Mouse (Mus musculus): ENCODE results near the gene Lrrn3. TPM values are rescaled to one million over a fixed set of nuclear protein-coding genes. Genes with fewer than 3 reads are reported as not detected.

The Lrrn3 gene
- 0.32 to 6.4 TPM (median 1.7 TPM) in 3 replicates for total RNA-seq (2017)

DNA sequence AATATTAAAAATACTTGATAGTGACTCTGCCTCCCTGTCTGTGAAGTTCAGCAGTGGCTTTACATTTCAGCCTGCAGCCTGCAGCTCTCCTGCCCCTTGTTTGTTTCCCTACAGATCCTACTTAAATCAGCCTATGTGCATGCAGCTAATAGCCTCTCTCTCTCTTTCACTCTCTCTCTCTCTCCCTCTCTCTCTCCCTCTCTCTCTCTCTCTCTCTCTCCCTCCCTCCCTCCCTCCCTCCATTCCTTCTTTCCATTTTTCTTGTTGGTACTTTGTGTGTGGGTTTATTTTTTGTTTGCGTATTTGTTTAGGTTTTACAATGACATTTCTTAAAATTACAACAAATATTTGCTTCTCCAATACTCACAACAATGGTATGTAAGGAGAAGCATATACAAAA lies at the start of gene Lrrn3:
TSS of gene Lrrn3 (minus strand) at position 101 of the 400 bp plus-strand sequence.
- ATAC-seq (replicated peaks; ENCODE audit: insufficient number of reproducible peaks, low FRiP score, low TSS enrichment, poor library complexity, severe bottlenecking) = no peak

DNA sequence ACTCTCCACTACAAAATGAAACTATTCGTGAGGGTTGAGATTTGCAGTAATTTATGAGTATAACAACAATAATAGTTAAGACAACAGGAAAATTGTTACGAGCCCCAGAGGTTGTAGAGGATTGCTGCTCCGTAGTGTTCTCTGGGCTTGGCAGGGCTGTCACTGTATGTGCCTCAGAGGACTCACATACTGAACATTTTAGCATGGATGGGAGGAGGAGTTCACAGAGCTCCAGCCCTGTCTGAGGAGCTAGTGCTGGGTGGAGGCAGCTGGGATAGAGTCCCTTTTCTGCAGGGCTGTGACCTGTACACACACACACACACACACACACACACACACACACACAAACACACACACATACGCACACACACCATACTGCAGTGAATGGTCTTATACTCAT lies 42.2 kb upstream of the Lrrn3 start:
- no peak for ATAC-seq (replicated peaks; ENCODE audit: insufficient number of reproducible peaks, low FRiP score, low TSS enrichment, poor library complexity, severe bottlenecking)

DNA sequence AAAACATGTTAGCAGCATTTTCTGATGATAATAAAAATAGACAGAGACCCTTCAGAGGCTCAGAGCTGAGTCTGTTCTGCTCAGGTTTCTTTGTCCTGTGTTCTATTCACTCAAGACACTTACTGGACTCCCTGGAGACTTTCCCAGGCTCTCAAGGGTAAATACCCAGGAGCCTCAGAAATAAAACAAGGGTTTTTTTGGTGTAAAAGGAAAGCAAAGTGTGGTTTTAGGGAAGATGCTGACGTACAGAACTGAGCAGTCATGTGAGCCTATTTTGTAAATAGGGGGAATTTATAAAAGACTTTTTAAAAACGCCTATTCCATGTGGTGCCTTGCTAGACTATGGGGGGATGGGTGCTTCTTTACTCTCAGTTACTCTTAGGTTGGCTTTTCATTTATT lies 40.5 kb upstream of the Lrrn3 start:
- no peak for ATAC-seq (replicated peaks; ENCODE audit: insufficient number of reproducible peaks, low FRiP score, low TSS enrichment, poor library complexity, severe bottlenecking)

DNA sequence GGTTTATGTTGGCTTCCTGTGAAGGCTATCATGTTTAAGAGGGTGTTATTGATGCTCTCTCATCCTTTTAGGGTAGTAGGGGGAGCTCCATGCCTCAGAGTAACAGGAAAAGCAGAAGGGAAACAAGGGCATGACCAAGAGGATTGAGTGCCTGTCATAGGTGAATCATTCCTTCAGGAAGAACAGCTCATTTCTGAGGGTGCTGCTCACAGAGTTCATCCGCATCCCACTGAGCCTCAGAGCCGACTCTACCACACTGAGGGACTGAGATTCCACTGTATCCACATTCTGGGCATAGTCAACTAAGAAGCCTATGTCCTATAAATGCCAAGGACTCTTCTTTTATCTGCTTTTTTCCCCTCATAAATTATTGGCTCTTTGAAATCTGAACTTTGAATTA lies 35.4 kb upstream of the Lrrn3 start:
- ATAC-seq (replicated peaks; ENCODE audit: insufficient number of reproducible peaks, low FRiP score, low TSS enrichment, poor library complexity, severe bottlenecking) = no peak

DNA sequence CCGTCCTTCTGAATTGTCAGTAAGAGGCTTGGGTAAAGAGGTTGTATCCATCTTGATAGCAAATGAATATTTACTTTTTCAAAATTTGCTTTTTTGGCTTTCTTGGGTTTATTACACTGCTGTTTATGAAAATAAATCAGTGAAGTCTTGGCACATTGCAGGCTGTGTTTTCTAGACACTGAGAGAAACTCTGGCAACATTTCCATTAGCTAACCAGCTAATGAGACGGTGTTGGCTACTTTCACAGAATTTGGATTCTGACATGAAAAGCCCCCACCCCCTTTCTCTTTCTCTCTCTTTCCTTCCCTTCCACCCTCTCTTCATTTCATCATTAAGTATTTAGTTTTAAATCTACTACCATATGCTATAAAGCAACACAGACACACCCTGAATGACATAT lies 34.1 kb upstream of the Lrrn3 start:
- ATAC-seq (replicated peaks; ENCODE audit: insufficient number of reproducible peaks, low FRiP score, low TSS enrichment, poor library complexity, severe bottlenecking) = no peak

DNA sequence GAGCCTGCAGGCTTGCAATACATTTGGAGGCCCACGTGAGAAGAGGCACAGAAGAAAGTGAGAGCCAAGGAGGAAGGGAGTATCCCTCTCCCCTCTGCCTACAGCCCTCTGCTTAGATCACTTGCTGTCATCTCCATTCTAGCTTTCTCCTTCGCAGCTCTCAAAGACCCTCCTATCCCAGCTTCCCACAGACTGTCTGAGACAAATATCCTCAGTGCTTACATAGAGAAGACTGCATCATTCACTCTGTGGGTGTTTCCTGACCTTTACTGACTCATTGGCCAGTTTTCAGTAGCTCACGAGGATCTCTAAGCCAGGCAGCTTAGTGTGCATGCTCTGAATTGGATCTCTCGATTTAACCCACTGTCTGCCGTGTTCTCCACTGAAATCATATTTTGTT lies 32.7 kb upstream of the Lrrn3 start:
- ATAC-seq (replicated peaks; ENCODE audit: insufficient number of reproducible peaks, low FRiP score, low TSS enrichment, poor library complexity, severe bottlenecking) = no peak

DNA sequence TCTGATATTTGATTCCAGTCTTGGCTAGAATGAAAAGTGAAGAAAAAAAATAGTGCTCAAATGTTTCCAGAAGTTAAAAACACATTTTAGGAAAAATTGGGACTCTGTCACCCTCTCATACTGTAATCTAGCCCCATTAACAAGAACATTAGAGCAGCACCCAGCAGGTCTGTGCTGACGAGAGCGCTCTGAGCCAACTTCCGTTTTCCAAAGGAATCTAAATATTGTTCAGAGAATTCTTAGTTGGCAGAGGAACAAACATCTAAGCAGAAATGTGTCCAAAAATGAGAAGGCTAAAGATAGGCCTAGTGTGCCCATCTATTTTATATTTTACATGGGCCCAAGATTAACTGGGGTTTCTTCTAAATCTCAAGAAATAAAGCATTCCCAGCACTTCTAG lies 24.4 kb upstream of the Lrrn3 start:
- ATAC-seq (replicated peaks; ENCODE audit: insufficient number of reproducible peaks, low FRiP score, low TSS enrichment, poor library complexity, severe bottlenecking) = no peak

DNA sequence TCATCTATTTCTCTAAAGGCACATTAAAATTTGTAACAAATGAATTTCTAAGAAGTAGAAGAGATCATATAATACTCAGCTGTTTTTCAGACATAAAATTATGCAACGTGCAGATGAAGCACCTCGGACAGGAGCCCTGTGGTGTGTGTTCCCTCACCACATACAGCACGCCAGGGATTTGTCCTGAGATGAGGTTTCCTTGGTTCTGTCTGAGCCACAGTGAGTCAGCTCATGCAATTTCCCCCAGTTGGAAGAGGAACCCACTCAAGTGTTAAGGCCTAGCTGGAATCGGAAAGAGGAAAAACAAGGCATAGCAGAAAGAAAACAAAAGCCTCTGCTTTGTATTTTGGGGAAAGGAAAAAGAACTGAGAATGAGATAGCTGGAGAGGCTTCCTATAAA lies 22.4 kb upstream of the Lrrn3 start:
- no peak for ATAC-seq (replicated peaks; ENCODE audit: insufficient number of reproducible peaks, low FRiP score, low TSS enrichment, poor library complexity, severe bottlenecking)

DNA sequence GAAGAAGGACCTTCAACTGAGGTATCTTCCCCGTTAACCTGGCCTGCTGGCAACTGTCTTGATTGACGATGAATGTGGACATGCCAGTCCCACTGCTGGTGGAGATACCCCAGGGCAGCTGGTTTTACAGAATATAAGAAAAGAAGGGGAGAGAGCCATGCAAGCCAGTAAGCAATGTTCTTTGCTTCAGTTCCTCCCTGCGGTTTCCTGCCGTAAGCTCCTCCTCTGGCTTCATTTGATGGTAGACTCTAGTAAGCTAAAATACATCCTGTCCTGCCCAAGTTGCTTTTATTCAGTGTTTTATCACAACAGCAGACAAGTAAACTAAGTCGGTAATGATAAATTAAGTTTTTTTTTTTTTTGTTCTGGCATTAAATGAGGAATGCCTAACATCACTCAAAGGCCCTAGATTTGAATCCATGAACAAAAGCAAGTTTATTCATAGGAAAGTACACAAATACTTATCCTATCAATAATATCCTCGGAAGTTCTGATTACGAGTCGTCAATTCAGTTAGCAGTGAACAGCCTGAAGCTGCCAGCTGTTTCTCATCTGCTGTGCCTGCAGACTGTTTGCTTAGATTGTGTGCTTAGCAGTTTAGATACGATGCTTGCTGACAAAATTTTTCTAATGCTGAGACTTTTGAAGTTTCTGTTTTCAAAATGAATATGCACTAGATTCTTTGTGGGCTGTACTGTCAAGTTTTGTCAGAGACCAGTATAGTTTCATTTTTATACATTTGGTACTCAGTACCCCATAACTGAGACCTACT lies 14.0 kb upstream of the Lrrn3 start:
- no peak for ATAC-seq (replicated peaks; ENCODE audit: insufficient number of reproducible peaks, low FRiP score, low TSS enrichment, poor library complexity, severe bottlenecking)

DNA sequence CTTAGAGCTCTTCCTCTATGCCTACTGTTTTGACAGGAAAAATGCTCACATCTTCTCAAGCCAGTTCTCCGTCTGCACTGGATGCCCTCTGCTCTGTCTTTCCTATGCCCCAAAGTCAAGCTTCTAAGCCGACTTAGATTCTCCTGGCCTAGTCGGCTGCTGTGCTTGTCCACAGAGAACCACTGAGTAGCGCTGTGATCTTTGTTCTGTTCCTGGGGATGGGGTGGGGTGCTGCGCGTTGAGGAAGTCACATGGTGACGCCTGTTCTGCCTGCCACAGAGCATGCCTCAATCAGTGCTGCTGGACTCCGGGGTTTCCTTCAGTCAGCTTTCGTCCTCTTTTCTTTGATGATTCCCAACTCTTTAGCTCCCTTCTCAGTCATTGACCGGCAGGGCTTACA lies 8.4 kb upstream of the Lrrn3 start:
- ATAC-seq (replicated peaks; ENCODE audit: insufficient number of reproducible peaks, low FRiP score, low TSS enrichment, poor library complexity, severe bottlenecking) = no peak

DNA sequence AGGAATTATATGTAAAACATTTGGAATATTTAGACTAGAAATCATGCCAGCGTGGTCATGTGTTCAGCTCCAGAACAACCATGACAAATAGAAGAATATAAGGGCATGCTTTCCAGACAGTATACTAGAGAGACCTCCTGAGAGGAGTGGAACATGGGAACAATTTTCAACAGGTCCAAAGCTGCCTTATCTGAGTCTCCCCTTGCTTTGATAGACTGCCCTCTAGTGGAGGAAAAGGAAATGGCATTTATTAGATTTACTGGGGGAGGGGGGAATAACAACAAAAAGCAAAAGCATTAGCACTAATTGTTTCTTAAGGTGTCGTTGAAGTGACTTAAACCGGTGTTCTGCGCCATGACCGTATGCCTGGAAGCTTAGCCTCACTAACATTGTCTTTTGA lies 774 bp upstream of the Lrrn3 start:
- ATAC-seq (replicated peaks; ENCODE audit: insufficient number of reproducible peaks, low FRiP score, low TSS enrichment, poor library complexity, severe bottlenecking) = no peak

DNA sequence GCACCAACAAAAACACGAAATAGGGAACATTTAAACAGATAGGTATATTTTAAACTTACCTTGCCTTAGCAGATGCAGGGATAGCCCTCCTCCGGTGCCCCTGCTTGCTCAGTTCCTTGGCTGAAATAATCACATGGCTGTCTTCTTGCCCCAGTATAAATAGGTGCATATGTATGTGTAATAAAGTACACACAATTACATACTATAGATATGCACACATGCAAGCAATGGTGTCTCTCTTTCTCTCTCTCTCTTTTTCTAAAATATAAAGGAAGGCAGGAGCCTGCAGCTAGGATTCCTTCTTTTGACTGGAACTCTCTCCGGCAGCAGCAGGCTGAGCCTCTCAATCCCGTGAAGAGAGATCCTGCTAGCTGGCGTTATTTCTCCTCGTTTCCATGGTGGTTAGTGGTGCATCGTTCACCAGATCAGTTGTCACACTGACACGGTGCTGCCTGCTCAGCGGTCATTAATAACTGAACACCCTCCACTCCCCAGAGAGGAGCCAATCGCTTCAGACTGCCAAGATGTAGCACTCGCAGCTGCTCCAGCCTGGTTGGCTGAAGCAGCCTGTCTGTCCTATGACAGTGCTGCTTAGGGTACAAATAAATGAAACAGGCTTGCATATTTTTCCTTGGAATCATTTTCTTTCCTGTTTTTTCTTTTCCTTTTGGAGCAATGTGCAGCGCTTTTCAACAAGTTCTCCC lies 567 bp downstream of the Lrrn3 start:
- ATAC-seq (replicated peaks; ENCODE audit: insufficient number of reproducible peaks, low FRiP score, low TSS enrichment, poor library complexity, severe bottlenecking) = no peak

DNA sequence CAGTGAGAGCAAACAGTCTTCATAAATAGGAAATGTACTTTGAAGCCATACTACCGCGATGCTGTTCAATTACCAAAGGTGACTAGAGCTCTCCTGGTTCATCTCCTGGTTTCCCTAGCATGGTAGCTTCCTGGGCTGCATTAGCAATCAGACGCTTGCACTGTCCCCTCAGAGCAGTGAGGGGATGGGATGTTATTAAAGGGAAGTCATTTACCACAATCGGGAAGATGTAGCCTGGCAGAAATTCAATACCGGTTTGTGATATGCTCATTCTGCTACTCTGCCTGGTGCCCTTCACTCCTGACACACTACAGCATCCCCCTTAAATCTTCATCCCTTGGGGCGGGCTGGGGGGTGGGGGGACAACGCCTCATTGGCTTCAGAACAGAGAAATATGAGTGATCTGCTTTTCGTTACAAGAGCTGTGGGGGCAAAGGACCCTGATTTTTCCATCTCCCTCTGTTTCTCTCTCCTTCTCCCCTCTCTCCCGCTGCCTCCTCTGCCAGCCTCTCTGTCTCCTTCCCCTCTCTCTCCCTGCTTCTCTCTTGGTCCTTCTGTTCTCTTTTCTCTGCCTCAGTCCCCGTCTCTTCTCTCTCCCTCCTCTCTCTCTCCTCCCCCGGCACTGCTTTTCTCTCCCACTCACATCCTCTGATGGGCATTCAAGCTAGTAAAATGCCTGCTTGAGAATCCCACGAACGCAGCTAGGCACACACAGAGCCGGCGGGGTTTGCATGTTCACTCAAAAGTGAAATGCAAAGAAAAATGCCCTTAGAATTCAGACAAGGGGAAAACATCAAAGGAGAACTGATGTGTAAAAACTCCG lies 1.3 kb downstream of the Lrrn3 start:
- ATAC-seq (replicated peaks; ENCODE audit: insufficient number of reproducible peaks, low FRiP score, low TSS enrichment, poor library complexity, severe bottlenecking) = no peak

DNA sequence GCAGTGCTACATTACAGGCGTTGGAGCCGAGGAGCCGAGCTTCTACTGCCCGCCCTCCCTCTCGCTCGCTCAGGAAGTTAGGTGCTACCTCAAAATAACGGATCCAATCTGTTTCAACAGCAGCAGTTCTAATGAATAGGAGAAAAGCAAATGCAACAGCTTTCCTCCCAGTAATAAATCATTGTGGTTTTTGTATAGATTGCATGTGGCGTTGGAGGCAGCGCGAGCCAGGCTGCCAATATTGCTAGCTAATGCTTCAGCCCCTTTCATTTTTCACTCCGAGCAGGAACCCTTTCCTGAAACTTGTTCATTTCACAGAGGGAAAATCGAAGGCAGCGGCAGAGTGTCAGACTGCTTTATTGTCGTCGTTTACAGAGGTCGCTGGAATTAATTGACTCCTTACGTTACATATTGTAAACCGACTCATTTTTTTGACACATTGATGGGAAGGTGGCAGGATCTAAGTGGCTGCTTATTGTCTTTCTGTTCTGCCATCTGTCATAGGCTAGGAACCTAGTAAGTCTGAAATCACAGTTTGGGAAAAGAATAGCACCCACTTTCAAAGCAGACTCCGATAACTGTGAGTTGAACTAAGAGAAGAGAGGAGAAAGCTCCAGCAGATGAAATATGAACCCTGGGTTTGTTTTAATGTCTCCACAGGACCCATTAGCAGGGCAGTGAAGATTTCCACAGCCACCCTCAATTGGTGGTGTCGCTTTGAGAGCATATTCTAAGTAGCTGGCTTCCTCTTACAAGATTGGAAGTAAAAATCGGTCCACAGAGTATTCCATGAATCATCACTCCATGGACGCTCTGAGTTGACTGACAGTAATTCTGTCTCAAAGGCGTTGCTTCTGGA lies 2.4 kb downstream of the Lrrn3 start:
- ATAC-seq (replicated peaks; ENCODE audit: insufficient number of reproducible peaks, low FRiP score, low TSS enrichment, poor library complexity, severe bottlenecking) = no peak

DNA sequence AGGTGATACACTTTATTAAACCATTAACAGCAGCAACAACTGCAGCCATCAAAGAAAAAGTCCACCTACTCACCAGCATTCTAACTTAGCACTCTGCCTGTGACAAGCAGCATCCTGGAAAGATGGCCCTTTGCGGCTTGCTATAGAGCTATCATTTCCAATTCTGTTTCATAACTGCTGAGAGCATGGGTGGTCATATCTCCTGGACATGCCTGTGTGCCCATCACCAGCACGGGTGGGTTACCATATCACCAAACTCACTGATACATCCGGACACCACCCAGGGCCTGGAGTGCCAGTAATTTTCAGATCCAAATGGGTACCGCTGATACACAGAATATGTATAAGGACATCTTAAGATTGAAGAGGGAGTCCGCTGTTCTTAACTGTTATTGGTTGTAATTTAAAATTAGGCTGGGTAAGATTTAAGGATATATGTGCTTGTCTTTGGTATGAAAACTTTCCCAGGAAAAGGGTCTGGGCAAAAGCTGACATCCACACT lies 3.1 kb downstream of the Lrrn3 start:
- ATAC-seq (replicated peaks; ENCODE audit: insufficient number of reproducible peaks, low FRiP score, low TSS enrichment, poor library complexity, severe bottlenecking) = no peak

DNA sequence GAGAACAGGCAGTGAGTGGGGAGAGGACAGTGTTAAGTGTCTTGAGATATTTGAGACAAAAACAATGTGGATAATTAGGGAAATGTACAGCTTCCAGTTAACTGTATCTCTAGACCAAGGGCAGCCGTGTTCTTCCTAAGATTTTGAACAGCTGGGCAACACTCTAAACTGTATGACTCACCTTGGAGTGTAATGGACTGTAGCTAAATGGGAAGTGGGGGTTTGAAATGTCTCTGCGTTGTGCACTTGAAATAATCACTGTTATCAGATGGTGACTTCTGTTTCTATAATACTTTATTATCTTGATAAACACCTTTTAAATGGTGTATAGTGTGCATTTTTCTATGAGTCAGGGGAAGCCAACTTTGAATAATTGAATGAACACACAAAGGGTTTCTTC lies 4.7 kb downstream of the Lrrn3 start:
- no peak for ATAC-seq (replicated peaks; ENCODE audit: insufficient number of reproducible peaks, low FRiP score, low TSS enrichment, poor library complexity, severe bottlenecking)

DNA sequence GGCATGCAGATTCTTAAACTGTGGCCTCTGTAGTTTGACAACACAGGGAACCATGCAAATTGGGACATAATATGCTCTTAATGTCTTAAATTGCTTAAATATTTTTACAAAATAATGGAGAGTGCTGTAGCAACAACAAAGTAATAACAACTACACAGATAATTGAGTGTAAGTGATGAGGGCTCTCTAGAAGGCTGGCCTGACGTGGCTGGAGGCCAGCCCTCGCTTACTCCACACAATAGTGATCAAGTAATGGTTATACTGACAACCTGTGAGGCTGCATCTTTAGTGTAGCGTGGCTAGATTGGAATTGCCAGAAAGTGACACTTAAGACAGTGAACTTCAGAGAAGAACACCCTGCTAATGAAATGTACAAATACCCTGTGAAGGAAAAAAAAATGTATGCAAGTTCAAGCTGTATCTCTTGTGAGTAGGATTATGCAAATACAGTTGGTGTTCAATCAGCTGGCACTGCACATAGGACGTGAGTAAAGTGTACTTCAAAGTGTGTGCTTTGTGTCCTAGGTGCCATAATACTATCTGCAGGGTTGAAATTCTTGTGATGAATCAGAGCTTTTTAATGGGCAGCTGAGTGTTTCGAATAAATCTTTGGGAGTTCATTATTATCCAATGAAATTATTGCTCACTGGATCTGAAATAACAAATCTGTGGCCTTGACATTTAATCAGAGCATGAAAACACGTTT lies 17.0 kb downstream of the Lrrn3 start:
- no peak for ATAC-seq (replicated peaks; ENCODE audit: insufficient number of reproducible peaks, low FRiP score, low TSS enrichment, poor library complexity, severe bottlenecking)

DNA sequence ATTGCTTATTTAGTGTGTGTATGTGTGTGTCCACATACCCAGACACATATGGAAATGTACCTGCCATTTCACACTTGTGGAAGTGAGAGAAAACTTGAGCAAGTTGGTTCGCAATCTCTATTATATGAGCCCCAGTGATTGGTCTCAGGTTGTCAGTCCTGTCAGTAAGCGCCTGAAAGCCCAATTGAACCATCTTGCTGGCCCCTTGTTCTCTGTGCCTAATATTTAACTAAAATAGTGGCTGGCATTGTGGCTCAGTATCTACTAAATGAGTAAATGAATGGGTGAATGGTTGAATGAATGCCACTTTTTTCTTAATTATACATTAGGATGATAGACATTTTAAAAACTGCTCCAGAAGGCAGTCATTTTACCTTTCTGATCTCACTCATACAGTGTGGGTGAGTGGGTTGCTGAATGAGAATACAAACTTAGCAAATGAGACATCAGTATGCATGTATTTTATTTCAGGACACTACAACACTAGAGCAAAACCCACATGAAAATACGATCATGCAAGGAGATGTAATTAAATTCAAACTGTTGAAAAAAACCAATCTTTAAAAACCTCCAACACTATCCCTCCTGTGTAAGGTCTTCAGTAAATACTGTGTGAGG lies 17.7 kb downstream of the Lrrn3 start:
- no peak for ATAC-seq (replicated peaks; ENCODE audit: insufficient number of reproducible peaks, low FRiP score, low TSS enrichment, poor library complexity, severe bottlenecking)
